Mouse (Mus musculus) hindbrain, embryonic 16.5 days (tissue): ENCODE measurements around the gene Rpl3l. TPM values are rescaled to one million over a fixed set of nuclear protein-coding genes. Genes with fewer than 3 reads are reported as not detected.

Experiments used
- ATAC-seq: fragments of 200-750 bp; cut with Nextera tagmentation; 2 replicates; pipeline ENCODE4 v1.8.0; 2017; ENCODE audit warnings: moderate TSS enrichment, moderate library complexity
- H3K27ac ChIP-seq: fragments of 300-500 bp; sonication (generic); 2 replicates; pipeline ENCODE4 v1.5.1; 2014; ENCODE audit warnings: low read depth, mild to moderate bottlenecking, control low read depth, low read length, moderate library complexity
- H3K27me3 ChIP-seq: fragments of 300-500 bp; sonication (generic); replicated peaks from 2 replicates; pipeline ENCODE4 v1.6.1; 2014; ENCODE audit warnings: low read length; ENCODE audit not compliant: control insufficient read depth, insufficient read depth
- H3K36me3 ChIP-seq: fragments of 300-500 bp; sonication (generic); 2 replicates; pipeline ENCODE4 v1.6.1; 2014; ENCODE audit warnings: mild to moderate bottlenecking, low read length, moderate library complexity, mixed read lengths; ENCODE audit not compliant: control insufficient read depth, insufficient read depth
- H3K4me1 ChIP-seq: fragments of 300-500 bp; sonication (generic); 2 replicates; pipeline ENCODE4 v1.6.1; 2014; ENCODE audit warnings: low read depth, low read length; ENCODE audit not compliant: control insufficient read depth, insufficient read depth
- H3K4me2 ChIP-seq: fragments of 300-500 bp; sonication (generic); 2 replicates; pipeline ENCODE4 v1.6.1; 2014; ENCODE audit warnings: mild to moderate bottlenecking, low read length, control low read depth, moderate library complexity
- H3K4me3 ChIP-seq: fragments of 300-500 bp; sonication (generic); 2 replicates; pipeline ENCODE4 v1.5.1; 2014; ENCODE audit warnings: mild to moderate bottlenecking, low read length, control low read depth, moderate library complexity
- H3K9ac ChIP-seq: fragments of 300-500 bp; sonication (generic); 2 replicates; pipeline ENCODE4 v1.6.1; 2014; ENCODE audit warnings: low read depth, mild to moderate bottlenecking, control low read depth, low read length, moderate library complexity
- H3K9me3 ChIP-seq: fragments of 300-500 bp; sonication (generic); 2 replicates; pipeline ENCODE4 v1.6.1; 2014; ENCODE audit warnings: mild to moderate bottlenecking, low read length, moderate library complexity; ENCODE audit not compliant: control insufficient read depth
- WGBS: fragments of 180-500 bp; shearing (Covaris S2); extraction: QIAGEN DNeasy Blood & Tissue Kit; methylation state at CpG from one replicate; pipeline ENCODE4 v1.1.7; 2014; 5-methylcytosine and 5-hydroxymethylcytosine counted together
- polyA plus RNA-seq: library from polyadenylated mRNA; unstranded; fragments of >200 nt; fragmentation: Nextera tagmentation; extraction: Ambion mirVana; gene quantifications from 2 replicates; pipeline ENCODE4 v1.2.1, GENCODE M21; 2015

The Rpl3l gene
- polyA plus RNA-seq, 1 experiment from 2014 or later, result not detected

DNA sequence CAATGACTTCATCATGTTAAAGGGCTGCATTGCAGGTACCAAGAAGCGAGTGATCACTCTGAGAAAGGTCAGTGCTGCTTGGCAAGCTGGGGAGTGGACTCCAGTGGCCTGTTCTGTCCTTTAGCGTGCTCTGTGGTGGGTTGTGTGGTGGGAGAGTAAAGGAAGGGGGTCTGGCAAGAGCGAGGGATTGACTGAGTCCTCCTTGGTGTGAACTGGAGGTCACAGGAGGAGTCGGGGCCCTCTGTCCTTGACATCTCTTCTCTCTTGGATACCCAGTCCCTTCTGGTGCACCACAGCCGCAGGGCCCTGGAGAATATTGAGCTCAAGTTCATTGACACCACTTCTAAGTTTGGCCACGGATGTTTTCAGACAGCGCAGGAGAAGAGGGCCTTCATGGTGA, 7.8 kb downstream of the Rpl3l start:
- H3K4me1 ChIP-seq, result peaks cover 15% of the 10 kb centered on the region
- no peaks in the 10 kb centered on the region for H3K36me3 ChIP-seq
- no peak overlapping the region for H3K9ac ChIP-seq
- ATAC-seq, result no peak
- no peaks in the 10 kb centered on the region for H3K9me3 ChIP-seq
- H3K4me3 ChIP-seq, result no peak overlapping the region
- no peak overlapping the region; the same call in 1 of the 2 replicates for H3K27ac ChIP-seq
- peak overlapping the region; percentile 94 for H3K4me2 ChIP-seq
- peaks cover 2% of the 10 kb centered on the region; the same call in 1 of the 2 replicates for H3K27me3 ChIP-seq
- WGBS, result 86% methylated on average over 7 of the region's 7 CpGs

GRCm38 (mm10) chr17:24736330-24737051, 8.9 kb downstream of the Rpl3l start, which contains the start of gene Msrb1:
TSS of gene Msrb1 (plus strand) at chr17:24736642.
- peak within 1 kb of the TSS; percentile 71 for H3K9ac ChIP-seq
- H3K9me3 ChIP-seq, result no peaks in the 10 kb centered on the region
- peaks cover 15% of the 10 kb centered on the region for H3K4me1 ChIP-seq
- ATAC-seq, result peak; percentile 97
- peak within 1 kb of the TSS; percentile 54 for H3K27ac ChIP-seq
- H3K27me3 ChIP-seq, result peaks cover 2% of the 10 kb centered on the region; the same call in 1 of the 2 replicates
- H3K4me2 ChIP-seq, result peak within 1 kb of the TSS; percentile 94
- 1% methylated on average over 29 of the region's 29 CpGs for WGBS
- no peaks in the 10 kb centered on the region for H3K36me3 ChIP-seq
- H3K4me3 ChIP-seq, result peak within 1 kb of the TSS; percentile 55

GRCm38 (mm10) chr17:24737135-24737810, 9.7 kb downstream of the Rpl3l start:
- WGBS, result 24% methylated on average over 8 of the region's 8 CpGs
- Histone ChIP-seq H3K36me3 (no peaks in the 10 kb centered on the region), H3K4me2 (peak overlapping the region; percentile 94), H3K27me3 (peaks cover 2% of the 10 kb centered on the region; the same call in 1 of the 2 replicates), H3K9ac (peak overlapping the region; percentile 71), H3K9me3 (no peaks in the 10 kb centered on the region), H3K4me1 (peaks cover 15% of the 10 kb centered on the region), H3K4me3 (peak overlapping the region; percentile 55), H3K27ac (no peak overlapping the region)
- ATAC-seq, result no peak

DNA sequence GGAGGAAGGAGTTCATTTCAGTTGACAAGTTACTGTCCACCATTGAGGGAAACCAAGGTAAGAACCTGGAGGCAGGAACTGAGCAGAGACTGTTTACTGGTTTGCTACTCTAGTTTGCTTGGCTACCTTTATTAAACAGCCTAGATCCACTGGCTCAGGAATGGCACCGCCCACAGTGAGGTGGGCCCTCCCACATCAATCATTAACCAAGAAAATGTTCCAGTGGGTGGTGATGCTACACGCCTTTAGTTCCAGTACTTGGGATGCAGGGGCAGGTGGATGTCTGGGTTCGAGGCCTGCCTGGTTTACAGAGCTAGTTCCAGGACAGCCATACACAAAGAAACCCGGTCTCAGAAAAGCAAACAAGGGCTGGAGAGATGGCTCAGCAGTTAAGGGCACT, 10.6 kb downstream of the Rpl3l start:
- Histone ChIP-seq H3K4me3 (no peak overlapping the region), H3K27me3 (peaks cover 2% of the 10 kb centered on the region; the same call in 1 of the 2 replicates), H3K36me3 (no peaks in the 10 kb centered on the region), H3K4me1 (peaks cover 15% of the 10 kb centered on the region), H3K9me3 (no peaks in the 10 kb centered on the region), H3K9ac (no peak overlapping the region), H3K4me2 (no peak overlapping the region), H3K27ac (no peak overlapping the region)
- 85% methylated on average over 4 of the region's 4 CpGs for WGBS
- no peak for ATAC-seq

- Histone ChIP-seq H3K36me3 (no peaks in the 10 kb centered on the region), H3K4me2 (no peak overlapping the region), H3K9me3 (no peaks in the 10 kb centered on the region), H3K9ac (no peak overlapping the region), H3K27me3 (no peaks in the 10 kb centered on the region), H3K4me1 (peaks cover 15% of the 10 kb centered on the region), H3K4me3 (no peak overlapping the region), H3K27ac (no peak overlapping the region)
- WGBS, result 87% methylated on average over 8 of the region's 8 CpGs
- no peak for ATAC-seq
Measured at GRCm38 (mm10) chr17:24739926-24740325, 12.3 kb downstream of the Rpl3l start.

- Histone ChIP-seq H3K9me3 (no peaks in the 10 kb centered on the region), H3K4me1 (peaks cover 4% of the 10 kb centered on the region), H3K27ac (no peak overlapping the region), H3K9ac (no peak overlapping the region), H3K36me3 (no peaks in the 10 kb centered on the region), H3K4me3 (no peak overlapping the region), H3K27me3 (peaks cover 2% of the 10 kb centered on the region; the same call in 1 of the 2 replicates), H3K4me2 (no peak overlapping the region)
- WGBS, result 78% methylated on average over 8 of the region's 8 CpGs
- ATAC-seq, result no peak
Measured at GRCm38 (mm10) chr17:24742307-24742706, 14.7 kb downstream of the Rpl3l start.

DNA sequence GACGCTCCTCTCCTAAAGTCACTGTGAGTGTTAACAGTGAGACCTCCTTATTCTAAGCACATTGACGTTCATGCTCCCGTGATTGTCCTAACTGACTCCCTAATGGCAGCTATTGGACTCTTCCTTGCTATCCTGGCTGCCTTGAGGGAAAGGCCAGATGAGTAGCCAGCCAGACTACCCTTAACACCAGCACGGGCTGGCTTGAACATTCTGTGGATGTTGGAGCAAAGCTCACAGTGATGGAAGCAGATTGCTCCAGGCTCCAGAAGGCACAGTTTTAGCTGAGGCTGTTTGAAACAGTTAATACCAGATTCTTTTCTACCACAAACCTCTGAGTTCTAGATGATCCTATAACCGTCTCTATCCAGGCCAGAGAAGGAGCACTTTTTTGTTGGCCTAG, 16.3 kb downstream of the Rpl3l start:
- Histone ChIP-seq H3K4me3 (no peak overlapping the region), H3K36me3 (no peaks in the 10 kb centered on the region), H3K27me3 (peaks cover 3% of the 10 kb centered on the region), H3K27ac (no peak overlapping the region), H3K9ac (no peak overlapping the region), H3K4me1 (no peaks in the 10 kb centered on the region), H3K9me3 (no peaks in the 10 kb centered on the region), H3K4me2 (no peak overlapping the region)
- WGBS, result 76% methylated on average over 5 of the region's 5 CpGs
- no peak for ATAC-seq

DNA sequence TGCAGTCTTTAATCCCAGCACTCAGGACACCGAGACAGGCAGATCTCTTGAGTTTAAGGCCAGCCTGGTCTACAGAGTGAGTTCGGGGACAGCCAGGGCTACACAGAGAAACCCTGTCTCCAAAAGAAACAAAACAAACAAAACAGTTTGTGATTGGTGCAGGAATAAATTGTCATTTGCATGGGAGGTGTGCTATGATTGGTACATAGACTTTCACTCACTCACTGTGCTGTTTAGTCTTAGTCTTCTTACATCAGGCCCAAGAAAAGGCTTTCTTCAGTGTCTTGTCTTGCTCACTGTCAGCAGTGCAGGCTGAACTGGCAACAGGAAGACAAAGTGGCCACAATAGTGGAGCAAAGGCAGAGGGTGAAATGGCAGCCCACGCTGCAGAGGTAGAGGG, 16.8 kb downstream of the Rpl3l start:
- Histone ChIP-seq H3K4me1 (no peaks in the 10 kb centered on the region), H3K9me3 (no peaks in the 10 kb centered on the region), H3K4me3 (no peak overlapping the region), H3K27me3 (peaks cover 7% of the 10 kb centered on the region), H3K36me3 (no peaks in the 10 kb centered on the region), H3K27ac (no peak overlapping the region), H3K9ac (no peak overlapping the region), H3K4me2 (no peak overlapping the region)
- 80% methylated on average over 3 of the region's 3 CpGs for WGBS
- ATAC-seq, result no peak
